Mouse (Mus musculus) heart, embryonic 14.5 days (tissue): ENCODE data around the gene Tubb2a. TPM values are rescaled to one million over a fixed set of nuclear protein-coding genes. Genes with fewer than 3 reads are reported as not detected.

Experiments used
- ATAC-seq: fragments of 200-750 bp; cut with Nextera tagmentation; 2 replicates; pipeline ENCODE4 v1.8.0; 2017; ENCODE audit warnings: low read depth, moderate TSS enrichment; ENCODE audit not compliant: insufficient number of reproducible peaks, insufficient read depth, low FRiP score
- H3K27ac ChIP-seq, 2 experiments: fragments of 200-500 bp in 1 of 2; fragments of 300-500 bp in 1 of 2; sonication (generic) in 1 of 2; replicated peaks in 1 of 2; 2 replicates each; pipeline ENCODE4 v1.5.1; 2012 to 2014; ENCODE audit warnings: low read depth in 2 of 2, low read length in 2 of 2, control low read depth in 1 of 2, mild to moderate bottlenecking in 1 of 2, mixed read lengths in 1 of 2; ENCODE audit not compliant: control insufficient read depth in 1 of 2, insufficient read depth in 1 of 2
- H3K27me3 ChIP-seq: fragments of 300-500 bp; sonication (generic); 2 replicates; pipeline ENCODE4 v1.6.1; 2014; ENCODE audit warnings: mild to moderate bottlenecking, low read length, control low read depth; ENCODE audit not compliant: control insufficient read depth, insufficient read depth
- H3K36me3 ChIP-seq: fragments of 300-500 bp; sonication (generic); 2 replicates; pipeline ENCODE4 v1.6.1; 2014; ENCODE audit warnings: mild to moderate bottlenecking, control low read depth, low read length, mixed read lengths; ENCODE audit not compliant: control insufficient read depth, insufficient read depth
- H3K4me1 ChIP-seq, 2 experiments: fragments of 200-500 bp in 1 of 2; fragments of 300-500 bp in 1 of 2; sonication (generic) in 1 of 2; 2 replicates each; pipeline ENCODE4 v1.6.1; 2012 to 2014; ENCODE audit warnings: low read length in 2 of 2, control low read depth in 1 of 2, mixed read lengths in 1 of 2; ENCODE audit not compliant: control insufficient read depth in 2 of 2, insufficient read depth in 2 of 2
- H3K4me2 ChIP-seq: fragments of 300-500 bp; sonication (generic); 2 replicates; pipeline ENCODE4 v1.6.1; 2014; ENCODE audit warnings: mild to moderate bottlenecking, low read length
- H3K4me3 ChIP-seq, 2 experiments: fragments of 200-500 bp in 1 of 2; fragments of 300-500 bp in 1 of 2; sonication (generic) in 1 of 2; 2 replicates each; pipeline ENCODE4 v1.5.1; 2012 to 2014; ENCODE audit warnings: low read length in 2 of 2, mild to moderate bottlenecking in 2 of 2, control low read depth in 1 of 2, low read depth in 1 of 2, moderate library complexity in 1 of 2; ENCODE audit not compliant: control insufficient read depth in 1 of 2, insufficient read depth in 1 of 2
- H3K9ac ChIP-seq: fragments of 300-500 bp; sonication (generic); 2 replicates; pipeline ENCODE4 v1.6.1; 2014; ENCODE audit warnings: mild to moderate bottlenecking, low read length
- H3K9me3 ChIP-seq: fragments of 300-500 bp; sonication (generic); 2 replicates; pipeline ENCODE4 v1.6.1; 2016; ENCODE audit warnings: low read length, control low read depth; ENCODE audit not compliant: control insufficient read depth
- WGBS: fragments of 180-500 bp; shearing (Covaris S2); extraction: QIAGEN DNeasy Blood & Tissue Kit; methylation state at CpG from one replicate; pipeline ENCODE4 v1.1.7; 2014; 5-methylcytosine and 5-hydroxymethylcytosine counted together
- polyA plus RNA-seq: library from polyadenylated mRNA; unstranded; fragments of >200 nt; fragmentation: Nextera tagmentation; extraction: Ambion mirVana; gene quantifications from 2 replicates; pipeline ENCODE4 v1.2.1, GENCODE M21; 2014

Tubb2a gene
- polyA plus RNA-seq = 124 and 131 TPM in 2 replicates

GRCm38 (mm10) chr13:34077492-34078271 lies at the start of gene Tubb2a:
TSS of gene Tubb2a (minus strand) at chr13:34078007.
- peak within 1 kb of the TSS; percentile 87 for H3K9ac ChIP-seq
- ATAC-seq = peak; percentile 88
- H3K4me3 ChIP-seq = peak within 1 kb of the TSS; percentile 73 to 79
- H3K4me2 ChIP-seq = peak within 1 kb of the TSS; percentile 87
- H3K9me3 ChIP-seq = no peaks in the 10 kb centered on the region
- no peaks in the 10 kb centered on the region for H3K27me3 ChIP-seq
- peak within 1 kb of the TSS; percentile 35 to 45; a peak in 2 of 4 replicates for H3K27ac ChIP-seq
- 2% methylated on average over 45 of the region's 45 CpGs for WGBS
- peaks cover 13 to 17% of the 10 kb centered on the region in 2 experiments for H3K4me1 ChIP-seq
- peaks cover 25% of the 10 kb centered on the region for H3K36me3 ChIP-seq

- Histone ChIP-seq H3K27ac (no peak overlapping the region), H3K4me3 (no peak overlapping the region), H3K27me3 (no peaks in the 10 kb centered on the region), H3K9ac (no peak overlapping the region), H3K36me3 (peaks cover 5% of the 10 kb centered on the region; the same call in 1 of the 2 replicates), H3K4me1 (peaks cover 6 to 8% of the 10 kb centered on the region in 2 experiments; a peak in 3 of 4 replicates), H3K9me3 (no peaks in the 10 kb centered on the region), H3K4me2 (no peak overlapping the region)
- WGBS = 66% methylated on average over 4 of the region's 4 CpGs
- ATAC-seq = no peak
Measured at GRCm38 (mm10) chr13:34125711-34126110, 47.9 kb upstream of the Tubb2a start.

GRCm38 (mm10) chr13:34120536-34120935 lies 42.7 kb upstream of the Tubb2a start:
- H3K27me3 ChIP-seq = no peaks in the 10 kb centered on the region
- H3K36me3 ChIP-seq = no peaks in the 10 kb centered on the region
- no peak overlapping the region for H3K4me3 ChIP-seq
- no peak overlapping the region for H3K9ac ChIP-seq
- no peaks in the 10 kb centered on the region for H3K9me3 ChIP-seq
- H3K27ac ChIP-seq = no peak overlapping the region
- ATAC-seq = no peak
- peaks cover 0 to 3% of the 10 kb centered on the region in 2 experiments; a peak in 2 of 4 replicates for H3K4me1 ChIP-seq
- 90% methylated on average over 2 of the region's 2 CpGs for WGBS
- H3K4me2 ChIP-seq = no peak overlapping the region

GRCm38 (mm10) chr13:34119406-34119805 lies 41.6 kb upstream of the Tubb2a start:
- WGBS = 70% methylated on average over 4 of the region's 4 CpGs
- Histone ChIP-seq H3K4me1 (peaks cover 0 to 3% of the 10 kb centered on the region in 2 experiments; a peak in 2 of 4 replicates), H3K9ac (no peak overlapping the region), H3K9me3 (no peaks in the 10 kb centered on the region), H3K27ac (no peak overlapping the region), H3K4me3 (no peak overlapping the region), H3K36me3 (no peaks in the 10 kb centered on the region), H3K27me3 (no peaks in the 10 kb centered on the region), H3K4me2 (no peak overlapping the region)
- no peak for ATAC-seq

- no peaks in the 10 kb centered on the region for H3K27me3 ChIP-seq
Measured at GRCm38 (mm10) chr13:34118816-34119215, 41.0 kb upstream of the Tubb2a start.

GRCm38 (mm10) chr13:34116508-34116907 lies 38.7 kb upstream of the Tubb2a start:
- Histone ChIP-seq H3K27ac (no peak overlapping the region), H3K4me1 (peaks cover 0 to 3% of the 10 kb centered on the region in 2 experiments; a peak in 2 of 4 replicates), H3K9me3 (no peaks in the 10 kb centered on the region), H3K9ac (no peak overlapping the region), H3K4me3 (no peak overlapping the region), H3K4me2 (no peak overlapping the region), H3K36me3 (no peaks in the 10 kb centered on the region), H3K27me3 (no peaks in the 10 kb centered on the region)
- ATAC-seq = no peak
- WGBS = 65% methylated on average over 6 of the region's 6 CpGs

More at GRCm38 (mm10) chr13:34118816-34119215, 41.0 kb upstream of the Tubb2a start:
- Histone ChIP-seq H3K9me3 (no peaks in the 10 kb centered on the region), H3K9ac (no peak overlapping the region), H3K4me2 (no peak overlapping the region), H3K27ac (no peak overlapping the region), H3K4me3 (no peak overlapping the region), H3K36me3 (no peaks in the 10 kb centered on the region), H3K4me1 (peaks cover 0 to 3% of the 10 kb centered on the region in 2 experiments; a peak in 2 of 4 replicates)
- 38% methylated on average over 4 of the region's 4 CpGs for WGBS
- no peak for ATAC-seq

- Histone ChIP-seq H3K27ac (no peak overlapping the region), H3K4me3 (no peak overlapping the region), H3K4me1 (peaks cover 0 to 3% of the 10 kb centered on the region in 2 experiments; a peak in 2 of 4 replicates), H3K27me3 (no peaks in the 10 kb centered on the region), H3K9me3 (no peaks in the 10 kb centered on the region), H3K9ac (no peak overlapping the region), H3K4me2 (no peak overlapping the region), H3K36me3 (no peaks in the 10 kb centered on the region)
- WGBS = 88% methylated on average over 4 of the region's 4 CpGs
- no peak for ATAC-seq
Measured at GRCm38 (mm10) chr13:34114654-34115053, 36.8 kb upstream of the Tubb2a start.
